Mouse (Mus musculus) MEL (cell line): Measurements from ENCODE around the gene Mbd3l2. TPM values are rescaled to one million over a fixed set of nuclear protein-coding genes. Genes with fewer than 3 reads are reported as not detected.

Experiments used
- DNase-seq: peaks from one replicate; pipeline ENCODE4 v3.0.0; 2011; ENCODE audit warnings: low read depth, low spot score
- H3K27ac ChIP-seq: 2 replicates; pipeline ENCODE4 v1.5.1; 2012; ENCODE audit warnings: low read depth, mild to moderate bottlenecking, control low read depth, low read length, moderate library complexity; ENCODE audit not compliant: control insufficient read depth
- H3K27me3 ChIP-seq, 2 experiments: fragments of 150-350 bp in 1 of 2; sonication (generic) in 1 of 2; 2 replicates each; pipeline ENCODE4 v1.6.1; 2012; ENCODE audit warnings: low read length in 2 of 2, mild to moderate bottlenecking in 2 of 2, improper control_type of control experiment in 1 of 2, moderate library complexity in 1 of 2; ENCODE audit not compliant: insufficient read depth in 2 of 2, control insufficient read depth in 1 of 2
- H3K36me3 ChIP-seq, 2 experiments: 2 replicates each; pipeline ENCODE4 v1.6.1; 2012 to 2014; ENCODE audit warnings: low read length in 2 of 2, improper control_type of control experiment in 1 of 2, inconsistent platforms in 1 of 2, mild to moderate bottlenecking in 1 of 2; ENCODE audit not compliant: insufficient read depth in 2 of 2, control insufficient read depth in 1 of 2
- H3K4me1 ChIP-seq, 2 experiments: fragments of 150-350 bp in 1 of 2; sonication (generic) in 1 of 2; 2 replicates each; pipeline ENCODE4 v1.6.1; 2012; ENCODE audit warnings: low read length in 2 of 2, improper control_type of control experiment in 1 of 2, mild to moderate bottlenecking in 1 of 2; ENCODE audit not compliant: insufficient read depth in 2 of 2, control insufficient read depth in 1 of 2
- H3K4me3 ChIP-seq, 2 experiments: fragments of 150-350 bp in 1 of 2; sonication (generic) in 1 of 2; 2 replicates each; pipeline ENCODE4 v1.5.1; 2012; ENCODE audit warnings: low read depth in 2 of 2, low read length in 2 of 2, mild to moderate bottlenecking in 2 of 2, moderate library complexity in 2 of 2, control low read depth in 1 of 2, improper control_type of control experiment in 1 of 2; ENCODE audit not compliant: control insufficient read depth in 1 of 2, insufficient read depth in 1 of 2
- H3K79me2 ChIP-seq: 2 replicates; pipeline ENCODE4 v1.6.1; 2012; ENCODE audit warnings: mild to moderate bottlenecking, low read length, moderate library complexity; ENCODE audit not compliant: control insufficient read depth, poor library complexity, insufficient read depth
- H3K9ac ChIP-seq: 2 replicates; pipeline ENCODE4 v1.6.1; 2012; ENCODE audit warnings: low read depth, mild to moderate bottlenecking, control low read depth, low read length, moderate library complexity; ENCODE audit not compliant: control insufficient read depth, poor library complexity, severe bottlenecking
- H3K9me3 ChIP-seq: fragments of 150-350 bp; sonication (generic); replicated peaks from 2 replicates; pipeline ENCODE4 v1.6.1; 2012; ENCODE audit warnings: mild to moderate bottlenecking, low read length, improper control_type of control experiment, moderate library complexity; ENCODE audit not compliant: insufficient read depth
- CHD1 ChIP-seq: IDR thresholded peaks from 2 replicates; pipeline ENCODE4 v1.6.1; 2012; ENCODE audit warnings: low read depth, mild to moderate bottlenecking, inconsistent platforms, low read length, improper control_type of control experiment
- CHD2 ChIP-seq: IDR thresholded peaks from 2 replicates; pipeline ENCODE4 v1.6.1; 2011; ENCODE audit warnings: low read length, improper control_type of control experiment
- CTCF ChIP-seq, 3 experiments: IDR thresholded peaks in 2 of 3; conservative IDR thresholded peaks in 1 of 3; 2 replicates each; pipeline ENCODE4 v1.5.1; 2011 to 2012; ENCODE audit warnings: low read length in 3 of 3, low read depth in 2 of 3, mild to moderate bottlenecking in 2 of 3, improper control_type of control experiment in 1 of 3, inconsistent platforms in 1 of 3, mixed read lengths in 1 of 3, moderate library complexity in 1 of 3; ENCODE audit not compliant: control insufficient read depth in 1 of 3, insufficient read depth in 1 of 3, poor library complexity in 1 of 3, severe bottlenecking in 1 of 3
- E2F4 ChIP-seq: IDR thresholded peaks from 2 replicates; pipeline ENCODE4 v1.6.1; 2011; ENCODE audit warnings: low read depth, low read length, improper control_type of control experiment, borderline replicate concordance
- ETS1 ChIP-seq: IDR thresholded peaks from 2 replicates; pipeline ENCODE4 v1.6.1; 2012; ENCODE audit warnings: low read depth, mild to moderate bottlenecking, inconsistent platforms, low read length, improper control_type of control experiment, moderate library complexity
- GATA1 ChIP-seq: IDR thresholded peaks from 2 replicates; pipeline ENCODE4 v1.6.1; 2011; ENCODE audit warnings: low read depth, low read length, improper control_type of control experiment
- HCFC1 ChIP-seq: IDR thresholded peaks from 2 replicates; pipeline ENCODE4 v1.6.1; 2012; ENCODE audit warnings: low read depth, mild to moderate bottlenecking, inconsistent platforms, low read length, improper control_type of control experiment, moderate library complexity
- KAT2A ChIP-seq: conservative IDR thresholded peaks from 2 replicates; pipeline ENCODE4 v1.6.1; 2012; ENCODE audit warnings: low read depth, low read length, improper control_type of control experiment, inconsistent platforms
- MAFK ChIP-seq: IDR thresholded peaks from 2 replicates; pipeline ENCODE4 v1.6.1; 2011; ENCODE audit warnings: low read depth, mild to moderate bottlenecking, low read length, improper control_type of control experiment, borderline replicate concordance
- MAX ChIP-seq: IDR thresholded peaks from 2 replicates; pipeline ENCODE4 v1.6.1; 2011; ENCODE audit warnings: low read length, improper control_type of control experiment
- MYC ChIP-seq: IDR thresholded peaks from 2 replicates; pipeline ENCODE4 v1.6.1; 2011; ENCODE audit warnings: low read depth, mild to moderate bottlenecking, low read length, improper control_type of control experiment, moderate library complexity
- NELFE ChIP-seq: IDR thresholded peaks from 2 replicates; pipeline ENCODE4 v1.6.1; 2011; ENCODE audit warnings: low read depth, low read length, improper control_type of control experiment
- NRF1 ChIP-seq: IDR thresholded peaks from 2 replicates; pipeline ENCODE4 v1.6.1; 2014; ENCODE audit warnings: low read depth, mild to moderate bottlenecking, inconsistent platforms, low read length, improper control_type of control experiment, moderate library complexity; ENCODE audit not compliant: poor library complexity, insufficient read depth, severe bottlenecking
- POLR2A ChIP-seq, 2 experiments: IDR thresholded peaks; 2 replicates each; pipeline ENCODE4 v1.6.1; 2011 to 2012; ENCODE audit warnings: low read length in 2 of 2, mild to moderate bottlenecking in 2 of 2, control low read depth in 1 of 2, improper control_type of control experiment in 1 of 2, low read depth in 1 of 2, moderate library complexity in 1 of 2; ENCODE audit not compliant: control insufficient read depth in 1 of 2, insufficient read depth in 1 of 2, poor library complexity in 1 of 2
- RAD21 ChIP-seq: IDR thresholded peaks from 2 replicates; pipeline ENCODE4 v1.6.1; 2011; ENCODE audit warnings: mild to moderate bottlenecking, low read depth, low read length, improper control_type of control experiment
- SMC3 ChIP-seq: IDR thresholded peaks from 2 replicates; pipeline ENCODE4 v1.6.1; 2011; ENCODE audit warnings: low read depth, low read length, improper control_type of control experiment
- TAL1 ChIP-seq: IDR thresholded peaks from 2 replicates; pipeline ENCODE4 v1.6.1; 2012; ENCODE audit warnings: mild to moderate bottlenecking, inconsistent platforms, low read length, moderate library complexity, mixed read lengths
- TBP ChIP-seq: IDR thresholded peaks from 2 replicates; pipeline ENCODE4 v1.8.0; 2011; ENCODE audit warnings: low read depth, low read length, improper control_type of control experiment
- TCF12 ChIP-seq: IDR thresholded peaks from 2 replicates; pipeline ENCODE4 v1.6.1; 2014; ENCODE audit warnings: low read depth, mild to moderate bottlenecking, inconsistent platforms, low read length, improper control_type of control experiment, moderate library complexity
- USF2 ChIP-seq, 2 experiments: IDR thresholded peaks; 2 replicates each; pipeline ENCODE4 v1.6.1; 2011 to 2012; ENCODE audit warnings: improper control_type of control experiment in 2 of 2, low read length in 2 of 2, borderline replicate concordance in 1 of 2, inconsistent platforms in 1 of 2, low read depth in 1 of 2, mild to moderate bottlenecking in 1 of 2; ENCODE audit not compliant: insufficient read depth in 1 of 2
- ZKSCAN1 ChIP-seq: IDR thresholded peaks from 2 replicates; pipeline ENCODE4 v1.6.1; 2012; ENCODE audit warnings: low read depth, mild to moderate bottlenecking, inconsistent platforms, low read length, improper control_type of control experiment, moderate library complexity
- ZMIZ1 ChIP-seq: IDR thresholded peaks from 2 replicates; pipeline ENCODE4 v1.6.1; 2012; ENCODE audit warnings: low read depth, mild to moderate bottlenecking, inconsistent platforms, low read length, improper control_type of control experiment, moderate library complexity
- ZNF384 ChIP-seq: IDR thresholded peaks from 2 replicates; pipeline ENCODE4 v1.6.1; 2012; ENCODE audit warnings: low read depth, mild to moderate bottlenecking, inconsistent platforms, low read length, improper control_type of control experiment
- polyA plus RNA-seq, 2 experiments: library from polyadenylated mRNA; stranded (reverse) in 1 of 2; unstranded in 1 of 2; fragments of >175 nt in 1 of 2; fragments of >200 nt in 1 of 2; gene quantifications; 2 replicates each; pipeline versions ENCODE4 v1.2.1 to v1.2.4; 2012; ENCODE audit warnings: low replicate concordance in 2 of 2, low read depth in 1 of 2; ENCODE audit not compliant: insufficient read length in 2 of 2, insufficient read depth in 1 of 2, missing spikeins in 1 of 2
- total RNA-seq: library from RNA; depleted of rRNA; stranded (reverse); fragments of 300-350 nt; gene quantifications from 2 replicates; pipeline ENCODE4 v1.2.3, GENCODE M21; 2012

The Mbd3l2 gene
- total and polyA plus RNA-seq, 3 experiments = not detected

DNA sequence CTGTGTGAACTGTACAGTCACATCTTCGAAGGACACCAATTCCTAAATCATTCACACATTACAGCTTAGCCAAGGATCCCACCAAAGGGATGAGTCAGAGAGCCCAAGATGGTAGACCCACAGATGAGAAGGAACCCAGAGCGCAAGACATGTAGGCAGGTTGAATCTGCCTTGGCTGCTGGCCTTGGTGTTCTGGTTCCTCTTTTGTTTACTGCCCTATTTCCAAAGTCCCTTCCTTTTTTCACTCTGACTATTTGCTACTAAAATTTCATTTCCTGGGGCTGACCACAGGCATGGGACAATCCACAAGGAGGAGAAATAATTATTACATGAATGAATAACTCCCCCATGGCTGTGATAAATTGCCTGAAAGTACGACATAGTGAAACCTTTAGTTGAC lies 37.6 kb downstream of the Mbd3l2 start:
- DNase-seq = no peak
- H3K4me1 ChIP-seq = no peaks in the 10 kb centered on the region
- TF ChIP-seq RAD21 (no peak), CHD2 (no peak), TCF12 (no peak), MAX (no peak), SMC3 (no peak), MYC (no peak), ZMIZ1 (no peak), USF2 (IDR thresholded peaks at IDR 0.05; ENCODE audit: borderline replicate concordance in 1 of 2, insufficient read depth in 1 of 2, low read depth in 1 of 2, low read length in 2 of 2) (no peak), CHD1 (no peak), POLR2A (IDR thresholded peaks at IDR 0.05; ENCODE audit: control insufficient read depth in 1 of 2, insufficient read depth in 1 of 2, low read depth in 1 of 2, low read length in 2 of 2, poor library complexity in 1 of 2) (no peak)
- H3K36me3 ChIP-seq = no peaks in the 10 kb centered on the region
- H3K27me3 ChIP-seq = no peaks in the 10 kb centered on the region
- no peaks in the 10 kb centered on the region for H3K79me2 ChIP-seq
- H3K9me3 ChIP-seq = no peaks in the 10 kb centered on the region
- no peak overlapping the region for H3K4me3 ChIP-seq
- no peak overlapping the region for H3K9ac ChIP-seq
- H3K27ac ChIP-seq = no peak overlapping the region

DNA sequence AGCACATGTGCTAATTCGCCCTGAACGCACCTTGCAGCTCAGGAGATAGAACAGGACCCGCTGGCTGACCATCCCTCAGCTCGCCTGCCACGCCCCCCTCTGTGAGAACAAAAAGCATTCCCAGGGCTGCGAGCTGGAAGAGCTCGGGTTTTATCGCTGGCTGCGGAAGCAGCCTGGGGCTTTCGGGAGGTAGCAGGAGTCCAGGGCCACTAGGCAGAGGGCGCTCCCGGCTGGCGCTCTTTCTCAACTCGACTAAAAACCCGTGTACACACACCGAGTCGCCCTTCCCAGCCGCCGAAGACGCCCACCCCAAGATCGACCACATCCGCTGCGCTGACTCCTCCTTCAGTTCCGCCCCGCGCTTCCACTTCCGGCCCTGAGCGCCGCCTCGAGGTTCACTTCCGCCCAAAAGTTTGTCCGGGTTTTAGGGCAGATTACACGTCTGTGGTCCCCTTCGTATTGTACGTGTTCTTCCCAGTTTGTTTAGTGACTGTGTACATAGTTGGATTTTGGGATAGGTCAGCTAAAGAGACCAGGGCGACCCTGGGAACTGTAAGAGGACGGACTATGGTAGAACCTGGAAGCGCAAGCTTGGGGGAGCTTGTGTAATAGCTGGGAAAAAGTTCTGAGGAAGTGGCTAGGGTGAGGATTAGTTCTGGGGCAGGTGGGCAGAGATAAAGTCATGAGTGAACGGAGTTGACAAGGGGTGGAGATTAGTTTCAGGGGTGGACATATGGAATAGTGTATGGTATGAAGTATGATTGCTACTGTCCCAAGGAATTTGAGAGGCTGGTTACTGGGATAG lies 43.1 kb downstream of the Mbd3l2 start:
- no peak for DNase-seq
- no peaks in the 10 kb centered on the region for H3K79me2 ChIP-seq
- no peak overlapping the region for H3K4me3 ChIP-seq
- no peaks in the 10 kb centered on the region for H3K9me3 ChIP-seq
- no peaks in the 10 kb centered on the region for H3K36me3 ChIP-seq
- no peak overlapping the region for H3K9ac ChIP-seq
- no peaks in the 10 kb centered on the region for H3K4me1 ChIP-seq
- no peaks in the 10 kb centered on the region for H3K27me3 ChIP-seq
- TF ChIP-seq SMC3 (no peak), ZMIZ1 (no peak), CTCF (IDR thresholded peaks at IDR 0.05 in 2 of 3, conservative IDR thresholded peaks at IDR 0.05 in 1 of 3; ENCODE audit: control insufficient read depth in 1 of 3, insufficient read depth in 1 of 3, low read depth in 2 of 3, low read length in 3 of 3, poor library complexity in 1 of 3, severe bottlenecking in 1 of 3) (no peak), GATA1 (no peak), HCFC1 (no peak), KAT2A (no peak), MAFK (no peak), NELFE (no peak), TBP (no peak), NRF1 (no peak), ETS1 (no peak), ZKSCAN1 (no peak), E2F4 (no peak), TAL1 (no peak), ZNF384 (no peak)
- TF ChIP-seq, all 39 proteins: peak for 0
- no peak overlapping the region for H3K27ac ChIP-seq
